Mouse (Mus musculus): ENCODE data around the gene Olfr605.
"Not testable (repeated sequence)": the region's sequence is repeated elsewhere in the genome, so short reads cannot be mapped to it uniquely, and the experiment has no call there.

Olfr605 gene

DNA sequence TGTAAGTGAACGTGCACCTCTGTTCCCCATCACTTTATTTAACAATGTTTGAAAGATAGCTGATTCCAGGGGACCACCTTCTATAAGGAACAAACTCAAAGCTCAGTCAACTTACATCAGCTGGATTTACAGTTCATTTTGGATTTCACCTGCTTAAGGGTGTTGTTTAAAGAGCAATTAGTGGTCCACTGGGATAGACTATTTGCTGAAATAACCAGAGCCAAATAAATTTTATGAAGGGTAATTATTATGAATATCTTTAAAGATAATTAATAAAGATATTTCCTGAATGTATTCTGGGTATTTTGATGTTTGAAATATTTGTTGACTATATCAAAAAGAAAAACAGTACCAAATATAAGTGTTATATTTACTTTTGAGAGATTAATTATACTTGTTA lies at the start of gene Olfr605:
Olfr605 (minus strand) TSS at position 101 of the 400 bp plus-strand sequence.
- no peak for DNase-seq (ENCODE audit: low spot score in 2 of 2)

DNA sequence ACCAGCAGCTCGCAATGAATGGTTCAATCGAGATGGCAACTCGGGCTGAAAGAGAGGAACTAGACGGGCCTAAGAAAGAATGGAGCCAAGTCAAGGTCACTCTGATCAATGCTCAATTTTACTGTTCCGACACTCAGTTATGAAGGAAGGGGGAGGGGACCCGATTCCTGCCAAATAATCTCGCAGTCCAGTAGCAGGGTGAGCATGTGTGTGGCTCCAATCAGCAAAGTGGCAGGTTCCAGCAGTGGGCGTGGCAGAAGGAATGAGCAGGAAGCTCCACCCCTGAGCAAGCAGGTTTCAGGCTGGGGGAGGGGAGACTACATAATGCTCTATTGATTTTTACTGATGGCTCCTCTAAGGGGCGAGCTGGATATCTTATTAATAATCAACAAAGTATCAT lies 31.9 kb upstream of the Olfr605 start:
- not testable (repeated sequence) for DNase-seq (ENCODE audit: low spot score in 2 of 2)

DNA sequence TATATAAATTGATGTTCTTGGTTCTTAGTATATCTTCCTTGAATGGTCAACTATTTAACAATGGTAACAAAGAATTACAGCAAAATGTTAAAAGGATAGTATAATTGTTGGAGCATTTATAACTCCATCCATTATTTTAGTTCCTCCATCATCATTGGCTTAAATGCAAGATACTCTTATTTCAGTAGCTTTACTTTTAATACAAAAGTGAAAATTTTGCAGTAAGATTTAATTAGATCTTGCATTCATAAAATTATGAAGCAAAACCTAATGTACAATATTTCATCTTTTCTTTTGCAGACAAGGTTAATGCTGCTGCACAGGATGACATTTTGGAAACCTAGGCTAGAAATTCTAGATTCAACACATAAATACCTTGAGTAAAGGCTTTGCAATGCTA lies 24.3 kb upstream of the Olfr605 start, which contains the start of gene Olfr608:
Olfr608 (plus strand) TSS at position 301 of the 400 bp plus-strand sequence.
- DNase-seq (ENCODE audit: low spot score in 2 of 2) = no peak

DNA sequence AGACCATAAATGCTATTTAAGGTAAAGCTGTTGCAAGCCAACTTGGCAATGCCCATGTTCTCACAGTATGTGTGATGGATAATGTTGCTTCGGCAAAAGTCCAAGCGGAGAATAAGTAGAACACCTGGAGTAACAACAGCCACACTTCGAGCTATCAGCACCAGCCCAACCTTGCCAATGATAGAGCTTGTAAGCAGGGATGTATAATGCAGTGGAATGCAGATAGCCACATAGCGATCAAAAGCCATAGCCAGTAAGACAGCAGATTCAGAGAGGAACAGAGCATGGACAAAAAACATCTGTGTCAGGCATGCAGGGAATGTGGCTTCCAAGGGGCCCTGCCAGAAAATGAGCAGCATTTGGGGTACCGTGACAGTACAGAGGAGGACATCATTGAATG lies 15.4 kb upstream of the Olfr605 start:
- DNase-seq (ENCODE audit: low spot score in 2 of 2) = no peak

DNA sequence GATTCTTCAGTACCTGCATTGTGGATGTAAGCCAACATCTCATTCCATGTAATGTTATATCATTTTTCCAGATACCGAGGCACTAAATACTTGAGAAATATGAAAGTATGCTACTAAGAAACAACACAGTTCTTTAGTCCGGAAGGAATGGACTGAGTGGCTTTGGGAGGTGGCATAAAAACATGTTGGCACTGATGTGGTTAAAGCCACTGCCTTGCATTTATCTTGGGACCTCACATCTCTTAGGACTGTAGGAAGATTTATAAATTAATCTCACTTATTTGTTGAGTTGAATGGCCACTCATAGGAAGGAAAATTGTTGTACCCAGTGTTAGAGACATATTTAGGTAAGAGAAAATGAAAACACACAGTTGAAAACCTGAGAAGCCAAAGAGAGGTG lies 3.5 kb upstream of the Olfr605 start, which contains the start of gene Olfr606:
Olfr606 (plus strand) TSS at position 301 of the 400 bp plus-strand sequence.
- no peak for DNase-seq (ENCODE audit: low spot score in 2 of 2)

DNA sequence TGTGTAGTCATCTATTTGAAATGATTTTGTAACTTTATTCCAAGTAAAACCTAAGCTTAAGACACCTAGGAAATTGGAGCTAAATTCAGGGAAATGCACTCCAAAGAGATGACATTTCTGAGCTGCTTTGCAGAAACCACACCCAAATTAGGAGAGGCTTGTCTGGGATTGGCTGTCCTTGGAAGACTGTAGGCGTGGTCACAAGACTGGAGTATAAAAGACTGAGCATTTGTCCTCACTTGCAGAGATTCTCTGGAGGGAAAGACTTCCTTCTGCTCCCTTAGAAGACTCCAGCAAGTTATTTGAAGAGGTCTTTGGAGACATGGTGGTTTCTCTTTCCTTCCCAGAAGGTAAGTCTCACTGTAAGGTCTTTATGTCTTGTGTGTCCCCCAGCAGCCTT lies 30.5 kb downstream of the Olfr605 start, which contains the start of gene Usp17lc:
Usp17lc (plus strand) TSS at position 301 of the 400 bp plus-strand sequence.
- DNase-seq (ENCODE audit: low spot score in 2 of 2) = not testable (repeated sequence)

DNA sequence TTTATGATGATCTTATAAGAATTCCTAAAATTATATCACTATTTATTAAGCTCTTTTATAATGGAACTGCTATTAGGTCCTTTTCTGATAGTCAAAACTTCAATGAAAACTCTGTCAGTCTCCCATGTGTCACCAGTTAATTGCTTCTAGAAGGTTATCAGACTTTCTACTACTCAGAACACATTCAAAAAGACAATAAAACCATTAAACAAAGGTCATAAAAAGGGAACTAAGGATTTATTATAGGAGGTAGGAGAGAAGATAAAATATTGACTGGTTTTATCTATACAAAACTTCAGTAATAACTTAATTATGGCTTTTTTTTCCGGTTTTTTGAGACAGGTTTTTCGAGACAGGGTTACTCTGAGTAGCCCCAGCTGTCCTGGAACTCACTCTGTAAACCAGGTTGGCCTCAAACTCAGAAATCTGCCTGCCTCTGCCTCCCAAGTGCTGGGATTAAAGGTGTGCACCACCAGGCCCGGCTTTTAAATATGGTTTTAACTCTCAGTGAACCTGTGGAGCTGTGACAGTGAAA lies 38.7 kb downstream of the Olfr605 start:
- not testable (repeated sequence) for DNase-seq (ENCODE audit: low spot score in 2 of 2)

DNA sequence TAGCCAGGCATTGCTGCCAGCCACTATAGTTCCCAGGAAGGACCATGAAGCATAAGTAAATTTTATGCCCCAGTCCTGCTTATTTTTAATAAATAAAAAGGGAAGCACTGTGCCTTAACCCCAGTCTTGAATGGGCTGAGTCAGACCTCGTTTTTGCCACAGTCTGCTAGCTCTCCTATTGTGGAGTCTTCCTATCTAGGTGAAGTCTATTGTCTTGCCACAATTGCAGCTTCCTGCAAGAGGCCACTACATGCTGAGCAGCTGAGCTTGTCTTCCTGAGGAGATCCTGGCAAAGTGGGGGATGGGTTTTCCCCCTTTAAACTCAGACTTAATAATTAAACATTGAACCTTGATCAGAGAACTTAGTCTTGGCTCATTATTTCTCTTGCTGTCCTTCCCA lies 46.3 kb downstream of the Olfr605 start:
- DNase-seq (ENCODE audit: low spot score in 2 of 2) = no peak

DNA sequence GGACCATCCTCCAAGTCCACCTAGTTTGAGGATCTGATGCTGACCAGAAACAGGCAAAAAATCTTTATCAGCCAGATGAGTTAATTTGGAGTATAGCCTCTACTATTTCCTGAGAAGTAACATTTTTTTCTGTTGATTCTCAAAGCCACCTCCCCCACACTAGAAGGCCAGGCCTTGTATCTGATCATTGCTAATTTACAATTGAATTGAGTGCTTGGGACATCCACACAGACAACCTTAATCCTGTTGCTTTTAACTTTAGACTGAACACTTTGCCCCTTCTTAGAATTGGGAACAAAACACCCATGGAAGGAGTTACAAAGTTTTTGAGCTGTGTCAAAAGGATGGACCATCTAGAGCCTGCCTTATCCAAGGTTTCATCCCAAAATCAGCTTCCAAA lies 47.5 kb downstream of the Olfr605 start:
- DNase-seq (ENCODE audit: low spot score in 2 of 2) = no peak
